ENCODE assay signal across 26 mouse cellular contexts in the genomic region with DNA sequence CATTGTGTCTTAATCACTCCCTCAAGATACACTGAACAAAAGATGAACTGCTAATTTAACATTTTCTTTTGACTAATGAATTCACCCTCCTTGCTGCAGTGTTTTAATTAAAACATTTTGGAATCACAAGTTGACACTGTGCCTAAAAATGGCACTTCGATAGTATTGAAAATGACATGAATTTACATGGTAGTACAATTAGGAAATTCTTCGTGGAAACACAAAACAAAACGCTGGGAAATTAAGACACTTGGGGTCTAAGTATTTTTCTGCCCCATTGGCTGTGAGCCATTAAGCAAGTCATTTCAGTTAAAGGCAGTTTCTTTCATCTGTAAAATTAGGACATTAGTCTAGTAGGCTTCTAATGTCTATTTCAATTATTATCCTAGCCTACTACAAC.
A peak's percentile ranks its signal among the peaks of the same experiment; 100 is the strongest.
DNase-seq lines count a peak whose midpoint lies in the region; ATAC-seq and TF ChIP-seq lines count a peak whose summit lies in the region.
"Had no signal": no experiment of that assay in that cellular context is flagged by ENCODE, and none has a peak within 500 bp of the region (broad histone marks: within the 10 kb centered on the region; RNA-seq: fewer than 3 reads in every experiment).

No protein-coding gene starts in this region.

- 0 out of 2 replicates have a peak, but pooled peaks have one; percentile 32 for ATAC-seq in forebrain, embryonic 14.5 days
- ATAC-seq in forebrain, embryonic 12.5 days (ENCODE audit: low FRiP score): no peak
- ATAC-seq in midbrain, postnatal 0 days (ENCODE audit: low FRiP score): no peak
- ATAC-seq in midbrain, embryonic 16.5 days: no peak
- ATAC-seq: hindbrain, embryonic 16.5 days; intestine, embryonic 15.5 days had no signal

- no peak overlapping the region for H3K27ac ChIP-seq in forebrain, embryonic 14.5 days (ENCODE audit: low read depth, low read length)
- H3K27ac ChIP-seq in forebrain, embryonic 12.5 days: no peak overlapping the region
- no peak overlapping the region for H3K27ac ChIP-seq in midbrain, postnatal 0 days (ENCODE audit: low read depth, low read length)
- H3K27ac ChIP-seq in midbrain, embryonic 16.5 days (ENCODE audit: low read length): no peak overlapping the region
- H3K27ac ChIP-seq: embryonic facial prominence, embryonic 12.5 days; hindbrain, embryonic 10.5 days; hindbrain, embryonic 13.5 days; intestine, embryonic 15.5 days had no signal

- no peak overlapping the region for H3K9ac ChIP-seq in forebrain, embryonic 14.5 days (ENCODE audit: low read length)
- no peak overlapping the region for H3K9ac ChIP-seq in forebrain, embryonic 12.5 days
- H3K9ac ChIP-seq in midbrain, postnatal 0 days (replicated peaks; ENCODE audit: low read length, poor library complexity, severe bottlenecking): no peak overlapping the region
- no peak overlapping the region for H3K9ac ChIP-seq in midbrain, embryonic 16.5 days (ENCODE audit: low read depth, low read length)
- H3K9ac ChIP-seq: embryonic facial prominence, embryonic 12.5 days; hindbrain, embryonic 13.5 days; intestine, embryonic 15.5 days had no signal

- H3K4me1 ChIP-seq in forebrain, embryonic 14.5 days (ENCODE audit: control insufficient read depth, insufficient read depth, low read length): no peaks in the 10 kb centered on the region
- no peaks in the 10 kb centered on the region for H3K4me1 ChIP-seq in forebrain, embryonic 12.5 days
- H3K4me1 ChIP-seq in midbrain, postnatal 0 days (ENCODE audit: insufficient read depth, low read length): no peaks in the 10 kb centered on the region
- H3K4me1 ChIP-seq in midbrain, embryonic 16.5 days (ENCODE audit: control insufficient read depth, insufficient read depth, low read length): no peaks in the 10 kb centered on the region
- H3K4me1 ChIP-seq: embryonic facial prominence, embryonic 12.5 days; hindbrain, embryonic 10.5 days; hindbrain, embryonic 13.5 days; intestine, embryonic 15.5 days had no signal

- DNase-seq in forebrain, embryonic 14.5 days (ENCODE audit: low spot score): peak; percentile 25
- peak; percentile 5 for DNase-seq in midbrain, postnatal 0 days (ENCODE audit: low spot score)
- DNase-seq in retina, postnatal 1 day: peak; percentile 57
- DNase-seq in gastrocnemius, postnatal 25 days: no peak
- DNase-seq: adrenal gland, adult 2 months; adrenal gland, postnatal 25 days; B cell, adult 2 months; cerebellum, adult 18-20 months; cerebellum, adult 9-10 months; cerebellum, postnatal 14 days; gastrocnemius, postnatal 10 days; heart, adult 11 months; heart, postnatal 36 days; kidney, adult 11 months; kidney, adult 8-10 months had no signal

- H3K4me3 ChIP-seq in forebrain, embryonic 14.5 days (ENCODE audit: low read depth, low read length): no peak overlapping the region
- H3K4me3 ChIP-seq in forebrain, embryonic 12.5 days (replicated peaks): no peak overlapping the region
- H3K4me3 ChIP-seq in midbrain, postnatal 0 days (ENCODE audit: low read depth, low read length): no peak overlapping the region
- H3K4me3 ChIP-seq in midbrain, embryonic 16.5 days (ENCODE audit: low read depth, low read length): no peak overlapping the region
- H3K4me3 ChIP-seq: embryonic facial prominence, embryonic 12.5 days; erythroblast, embryonic 14.5 days; hindbrain, embryonic 10.5 days; hindbrain, embryonic 13.5 days; intestine, embryonic 15.5 days had no signal

- H3K36me3 ChIP-seq in forebrain, embryonic 14.5 days (ENCODE audit: control insufficient read depth, insufficient read depth, low read length): no peaks in the 10 kb centered on the region
- no peaks in the 10 kb centered on the region for H3K36me3 ChIP-seq in forebrain, embryonic 12.5 days (replicated peaks)
- no peaks in the 10 kb centered on the region for H3K36me3 ChIP-seq in midbrain, postnatal 0 days (ENCODE audit: insufficient read depth, low read length)
- no peaks in the 10 kb centered on the region for H3K36me3 ChIP-seq in midbrain, embryonic 16.5 days (ENCODE audit: control insufficient read depth, insufficient read depth, low read length)
- H3K36me3 ChIP-seq: embryonic facial prominence, embryonic 12.5 days; G1E; hindbrain, embryonic 10.5 days; hindbrain, embryonic 13.5 days; intestine, embryonic 15.5 days had no signal

- no peak for TF ChIP-seq CTCF in midbrain, postnatal 0 days (IDR thresholded peaks at IDR 0.05)

- no peaks in the 10 kb centered on the region for H3K9me3 ChIP-seq in forebrain, embryonic 14.5 days (replicated peaks; ENCODE audit: control insufficient read depth, low read length)
- no peaks in the 10 kb centered on the region for H3K9me3 ChIP-seq in forebrain, embryonic 12.5 days
- H3K9me3 ChIP-seq in midbrain, postnatal 0 days (ENCODE audit: low read length): no peaks in the 10 kb centered on the region
- no peaks in the 10 kb centered on the region for H3K9me3 ChIP-seq in midbrain, embryonic 16.5 days (replicated peaks; ENCODE audit: control insufficient read depth, low read length, poor library complexity, severe bottlenecking)
- H3K9me3 ChIP-seq: embryonic facial prominence, embryonic 12.5 days; G1E; hindbrain, embryonic 10.5 days; hindbrain, embryonic 13.5 days; intestine, embryonic 15.5 days had no signal

- no peak overlapping the region for H3K4me2 ChIP-seq in forebrain, embryonic 14.5 days (ENCODE audit: low read length)
- H3K4me2 ChIP-seq in forebrain, embryonic 12.5 days: no peak overlapping the region
- H3K4me2 ChIP-seq in midbrain, postnatal 0 days (ENCODE audit: low read depth, low read length, poor library complexity, severe bottlenecking): no peak overlapping the region
- H3K4me2 ChIP-seq in midbrain, embryonic 16.5 days (ENCODE audit: low read length): no peak overlapping the region
- H3K4me2 ChIP-seq: embryonic facial prominence, embryonic 12.5 days; heart, embryonic 11.5 days; hindbrain, embryonic 13.5 days; intestine, embryonic 15.5 days had no signal

- 25% methylated on average over 3 of the region's 3 CpGs for WGBS in forebrain, embryonic 14.5 days
- WGBS in forebrain, embryonic 12.5 days: 64% methylated on average over 3 of the region's 3 CpGs
- WGBS in midbrain, postnatal 0 days: 82% methylated on average over 3 of the region's 3 CpGs
- 74% methylated on average over 3 of the region's 3 CpGs for WGBS in midbrain, embryonic 16.5 days

- H3K27me3 ChIP-seq in forebrain, embryonic 14.5 days (replicated peaks; ENCODE audit: control insufficient read depth, insufficient read depth, low read length): no peaks in the 10 kb centered on the region
- no peaks in the 10 kb centered on the region for H3K27me3 ChIP-seq in forebrain, embryonic 12.5 days
- H3K27me3 ChIP-seq in midbrain, postnatal 0 days (ENCODE audit: insufficient read depth, low read length): no peaks in the 10 kb centered on the region
- no peaks in the 10 kb centered on the region for H3K27me3 ChIP-seq in midbrain, embryonic 16.5 days (ENCODE audit: control insufficient read depth, insufficient read depth, low read depth, low read length)
- H3K27me3 ChIP-seq: CH12.LX; embryonic facial prominence, embryonic 12.5 days; hindbrain, embryonic 13.5 days; intestine, embryonic 15.5 days had no signal
